ENCODE assay signal across 8 mouse cellular contexts in genomic region chr7:122251197-122252011, GRCm38 (mm10). TPM values are rescaled to one million over a fixed set of nuclear protein-coding genes. Genes with fewer than 3 reads are reported as not detected.
DNase-seq lines count a peak whose midpoint lies in the region; ATAC-seq and TF ChIP-seq lines count a peak whose summit lies in the region.

No protein-coding gene starts in this region.

- 30% methylated on average over 21 of the region's 21 CpGs for WGBS in embryonic facial prominence, embryonic 14.5 days
- 27% methylated on average over 21 of the region's 21 CpGs for WGBS in heart, embryonic 10.5 days
- WGBS in kidney, embryonic 14.5 days: 27% methylated on average over 21 of the region's 21 CpGs
- WGBS in limb, embryonic 14.5 days: 28% methylated on average over 21 of the region's 21 CpGs

- H3K4me2 ChIP-seq in embryonic facial prominence, embryonic 14.5 days (ENCODE audit: low read depth, low read length): peak overlapping the region; percentile 28; the same call in 1 of the 2 replicates
- no peak overlapping the region; the same call in 1 of the 2 replicates for H3K4me2 ChIP-seq in kidney, embryonic 14.5 days (replicated peaks; ENCODE audit: low read depth, low read length)
- H3K4me2 ChIP-seq in limb, embryonic 14.5 days (replicated peaks; ENCODE audit: low read depth, low read length, severe bottlenecking): no peak overlapping the region

- H3K27me3 ChIP-seq in embryonic facial prominence, embryonic 14.5 days (replicated peaks; ENCODE audit: control insufficient read depth, insufficient read depth, low read length): no peaks in the 10 kb centered on the region
- H3K27me3 ChIP-seq in heart, embryonic 10.5 days (ENCODE audit: insufficient read depth, poor library complexity, severe bottlenecking): no peaks in the 10 kb centered on the region
- no peaks in the 10 kb centered on the region for H3K27me3 ChIP-seq in kidney, embryonic 14.5 days (ENCODE audit: control insufficient read depth, insufficient read depth, low read length)
- no peaks in the 10 kb centered on the region for H3K27me3 ChIP-seq in limb, embryonic 14.5 days (ENCODE audit: control insufficient read depth, insufficient read depth, low read length)

- no peaks in the 10 kb centered on the region for H3K36me3 ChIP-seq in embryonic facial prominence, embryonic 14.5 days (ENCODE audit: control insufficient read depth, insufficient read depth, low read length)
- H3K36me3 ChIP-seq in heart, embryonic 10.5 days: no peaks in the 10 kb centered on the region
- H3K36me3 ChIP-seq in kidney, embryonic 14.5 days (ENCODE audit: control insufficient read depth, insufficient read depth, low read length): no peaks in the 10 kb centered on the region
- no peaks in the 10 kb centered on the region for H3K36me3 ChIP-seq in limb, embryonic 14.5 days (ENCODE audit: control insufficient read depth, insufficient read depth, low read length)

- no peaks in the 10 kb centered on the region for H3K9me3 ChIP-seq in embryonic facial prominence, embryonic 14.5 days (ENCODE audit: control insufficient read depth, low read length)
- H3K9me3 ChIP-seq in heart, embryonic 10.5 days: no peaks in the 10 kb centered on the region
- no peaks in the 10 kb centered on the region for H3K9me3 ChIP-seq in kidney, embryonic 14.5 days (ENCODE audit: control insufficient read depth, low read length)
- H3K9me3 ChIP-seq in limb, embryonic 14.5 days (ENCODE audit: control insufficient read depth, low read length): no peaks in the 10 kb centered on the region

- ATAC-seq in embryonic facial prominence, embryonic 14.5 days (ENCODE audit: low read depth): peak; percentile 44; the same call in 1 of the 2 replicates
- ATAC-seq in kidney, embryonic 14.5 days (ENCODE audit: low FRiP score, low TSS enrichment): peak; percentile 66
- ATAC-seq in limb, embryonic 14.5 days (ENCODE audit: low FRiP score, low read depth): 0 out of 2 replicates have a peak, but pooled peaks have one; percentile 41

- peak; percentile 86 for DNase-seq in 416B (ENCODE audit: low read depth)
- peak; percentile 69 to 77 for DNase-seq in adrenal gland, postnatal 36 days
- DNase-seq in embryonic facial prominence, embryonic 14.5 days (ENCODE audit: low spot score): peak; percentile 66
- peak; percentile 84 for DNase-seq in heart, embryonic 10.5 days (ENCODE audit: low spot score)
- DNase-seq in limb, embryonic 14.5 days (ENCODE audit: low spot score): peak; percentile 63
- peak; percentile 53 to 73 for DNase-seq in monocyte, adult 2 months (ENCODE audit: low read depth in 1 of 2, low spot score in 2 of 2)
- peak; percentile 79 to 85 for DNase-seq in spleen, postnatal 36 days (ENCODE audit: low spot score in 2 of 2)

- no peak overlapping the region for H3K4me3 ChIP-seq in embryonic facial prominence, embryonic 14.5 days (ENCODE audit: low read depth, low read length)
- H3K4me3 ChIP-seq in heart, embryonic 10.5 days: no peak overlapping the region
- no peak overlapping the region for H3K4me3 ChIP-seq in kidney, embryonic 14.5 days (ENCODE audit: low read length)
- no peak overlapping the region for H3K4me3 ChIP-seq in limb, embryonic 14.5 days (replicated peaks; ENCODE audit: low read length)

- no peaks in the 10 kb centered on the region for H3K4me1 ChIP-seq in embryonic facial prominence, embryonic 14.5 days (ENCODE audit: control insufficient read depth, insufficient read depth, low read length)
- peaks cover 4% of the 10 kb centered on the region for H3K4me1 ChIP-seq in heart, embryonic 10.5 days
- H3K4me1 ChIP-seq in kidney, embryonic 14.5 days (ENCODE audit: control insufficient read depth, insufficient read depth, low read length): no peaks in the 10 kb centered on the region
- H3K4me1 ChIP-seq in limb, embryonic 14.5 days (ENCODE audit: control insufficient read depth, insufficient read depth, low read length): no peaks in the 10 kb centered on the region

- no peak overlapping the region for H3K27ac ChIP-seq in embryonic facial prominence, embryonic 14.5 days (replicated peaks; ENCODE audit: low read depth, low read length)
- H3K27ac ChIP-seq in heart, embryonic 10.5 days: no peak overlapping the region
- no peak overlapping the region for H3K27ac ChIP-seq in kidney, embryonic 14.5 days (ENCODE audit: low read depth, low read length)
- no peak overlapping the region for H3K27ac ChIP-seq in limb, embryonic 14.5 days (replicated peaks; ENCODE audit: low read depth, low read length)

- TF ChIP-seq POLR2A in limb, embryonic 14.5 days (IDR thresholded peaks at IDR 0.05; ENCODE audit: borderline replicate concordance, extremely low read depth, insufficient read depth, insufficient read length): no peak

- no peak overlapping the region for H3K9ac ChIP-seq in embryonic facial prominence, embryonic 14.5 days (ENCODE audit: low read depth, low read length)
- H3K9ac ChIP-seq in kidney, embryonic 14.5 days (ENCODE audit: low read depth, low read length): no peak overlapping the region
- H3K9ac ChIP-seq in limb, embryonic 14.5 days (ENCODE audit: low read depth, low read length, severe bottlenecking): no peak overlapping the region

RNA-seq across cellular contexts. Expression of gene Chp2, which starts 32.1 kb away (rescaled TPM):
- 1 to 10 TPM; 1.4 to 2.2 TPM for total RNA-seq in adrenal gland, postnatal 36 days (2021)
- 0.28 and 1.2 TPM in 2 replicates for polyA plus RNA-seq in embryonic facial prominence, embryonic 14.5 days (2014; fragmentation: Nextera tagmentation; extraction: Ambion mirVana)
- 0.18 TPM in 1 of 2 replicates, not detected in the other for polyA plus RNA-seq in heart, embryonic 10.5 days (2016; fragmentation: Nextera tagmentation; extraction: Ambion mirVana)
- polyA plus RNA-seq in kidney, embryonic 14.5 days (2014; fragmentation: Nextera tagmentation; extraction: Ambion mirVana): 0.17 and 0.38 TPM in 2 replicates
- polyA plus RNA-seq in limb, embryonic 14.5 days (2012; rRNA removed): 0.15 and 0.18 TPM in 2 replicates
- 0.18 and 0.45 TPM in 2 replicates for polyA plus RNA-seq in limb, embryonic 14.5 days (2014; fragmentation: Nextera tagmentation; extraction: Ambion mirVana)

RNA-seq across cellular contexts. Expression of gene Prkcb, which starts 37.1 kb away (rescaled TPM):
- total RNA-seq in adrenal gland, postnatal 36 days (2021): 10 to 100 TPM; 10.5 to 15.5 TPM
- 8.8 and 10.1 TPM in 2 replicates for polyA plus RNA-seq in embryonic facial prominence, embryonic 14.5 days (2014; fragmentation: Nextera tagmentation; extraction: Ambion mirVana)
- 13.3 and 14.3 TPM in 2 replicates for polyA plus RNA-seq in heart, embryonic 10.5 days (2016; fragmentation: Nextera tagmentation; extraction: Ambion mirVana)
- polyA plus RNA-seq in kidney, embryonic 14.5 days (2014; fragmentation: Nextera tagmentation; extraction: Ambion mirVana): 3.5 and 4.1 TPM in 2 replicates
- polyA plus RNA-seq in limb, embryonic 14.5 days (2012; rRNA removed): 6.2 and 6.3 TPM in 2 replicates
- polyA plus RNA-seq in limb, embryonic 14.5 days (2014; fragmentation: Nextera tagmentation; extraction: Ambion mirVana): 9.0 and 10.3 TPM in 2 replicates
